Mouse (Mus musculus) liver, embryonic 12.5 days (tissue): ENCODE results near the gene Prr29. TPM values are rescaled to one million over a fixed set of nuclear protein-coding genes. Genes with fewer than 3 reads are reported as not detected.
"Not testable (repeated sequence)": the region's sequence is repeated elsewhere in the genome, so short reads cannot be mapped to it uniquely, and the experiment has no call there.

ENCODE experiments used
- ATAC-seq: fragments of 200-750 bp; cut with Nextera tagmentation; 2 replicates; pipeline ENCODE4 v1.8.0; 2017; ENCODE audit warnings: moderate number of reproducible peaks, mild to moderate bottlenecking, moderate library complexity
- H3K27ac ChIP-seq: fragments of 300-500 bp; sonication (generic); 2 replicates; pipeline ENCODE4 v1.5.1; 2016; ENCODE audit warnings: mild to moderate bottlenecking
- H3K27me3 ChIP-seq: fragments of 300-500 bp; sonication (generic); replicated peaks from 2 replicates; pipeline ENCODE4 v1.6.1; 2016; ENCODE audit warnings: mild to moderate bottlenecking, moderate library complexity
- H3K36me3 ChIP-seq: fragments of 300-500 bp; sonication (generic); 2 replicates; pipeline ENCODE4 v1.6.1; 2016; ENCODE audit warnings: mild to moderate bottlenecking, moderate library complexity
- H3K4me1 ChIP-seq: fragments of 300-500 bp; sonication (generic); 2 replicates; pipeline ENCODE4 v1.6.1; 2016
- H3K4me2 ChIP-seq: fragments of 300-500 bp; sonication (generic); 2 replicates; pipeline ENCODE4 v1.6.1; 2016; ENCODE audit warnings: mild to moderate bottlenecking, moderate library complexity
- H3K4me3 ChIP-seq: fragments of 300-500 bp; sonication (generic); 2 replicates; pipeline ENCODE4 v1.5.1; 2016; ENCODE audit warnings: mild to moderate bottlenecking, moderate library complexity
- H3K9ac ChIP-seq: fragments of 300-500 bp; sonication (generic); 2 replicates; pipeline ENCODE4 v1.6.1; 2016; ENCODE audit warnings: mild to moderate bottlenecking, moderate library complexity
- H3K9me3 ChIP-seq: fragments of 300-500 bp; sonication (generic); replicated peaks from 2 replicates; pipeline ENCODE4 v1.6.1; 2016; ENCODE audit warnings: mild to moderate bottlenecking, moderate library complexity
- WGBS: fragments of 180-500 bp; shearing (Covaris S2); methylation state at CpG from one replicate; pipeline ENCODE4 v1.1.7; 2016; ENCODE audit not compliant: insufficient replicate concordance; 5-methylcytosine and 5-hydroxymethylcytosine counted together
- polyA plus RNA-seq: library from polyadenylated mRNA; unstranded; fragments of >200 nt; fragmentation: Nextera tagmentation; extraction: Ambion mirVana; gene quantifications from 2 replicates; pipeline ENCODE4 v1.2.1, GENCODE M21; 2016

The Prr29 gene
- polyA plus RNA-seq, 1 experiment from 2014 or later, result not detected

DNA sequence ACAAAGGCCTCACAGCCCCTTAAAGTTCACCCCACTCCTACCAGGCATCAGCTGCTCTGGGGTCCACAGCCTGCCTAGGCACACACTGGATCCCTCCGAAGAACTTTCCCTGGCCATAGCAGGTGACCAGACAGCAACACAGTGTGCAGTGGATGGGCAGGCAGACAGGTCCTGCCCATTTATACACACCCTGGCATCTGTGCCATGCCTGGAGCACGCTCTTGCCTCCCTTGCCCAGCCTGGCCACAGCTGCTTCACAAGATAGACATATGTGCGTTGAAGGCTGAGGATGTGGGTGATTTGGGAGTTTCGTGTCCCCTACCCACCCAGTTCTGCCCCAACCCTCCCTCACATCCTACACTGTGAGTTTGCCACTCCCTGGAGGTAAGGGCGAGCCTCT lies 27.2 kb upstream of the Prr29 start:
- no peaks in the 10 kb centered on the region for H3K9me3 ChIP-seq
- H3K27me3 ChIP-seq, result peaks cover 9% of the 10 kb centered on the region; the same call in 1 of the 2 replicates
- 63% methylated on average over 5 of the region's 5 CpGs for whole genome bisulfite sequencing
- no peaks in the 10 kb centered on the region for H3K36me3 ChIP-seq
- H3K4me2 ChIP-seq, result no peak overlapping the region
- no peak overlapping the region for H3K4me3 ChIP-seq
- ATAC-seq, result no peak
- no peak overlapping the region for H3K9ac ChIP-seq
- H3K27ac ChIP-seq, result no peak overlapping the region
- no peaks in the 10 kb centered on the region for H3K4me1 ChIP-seq

DNA sequence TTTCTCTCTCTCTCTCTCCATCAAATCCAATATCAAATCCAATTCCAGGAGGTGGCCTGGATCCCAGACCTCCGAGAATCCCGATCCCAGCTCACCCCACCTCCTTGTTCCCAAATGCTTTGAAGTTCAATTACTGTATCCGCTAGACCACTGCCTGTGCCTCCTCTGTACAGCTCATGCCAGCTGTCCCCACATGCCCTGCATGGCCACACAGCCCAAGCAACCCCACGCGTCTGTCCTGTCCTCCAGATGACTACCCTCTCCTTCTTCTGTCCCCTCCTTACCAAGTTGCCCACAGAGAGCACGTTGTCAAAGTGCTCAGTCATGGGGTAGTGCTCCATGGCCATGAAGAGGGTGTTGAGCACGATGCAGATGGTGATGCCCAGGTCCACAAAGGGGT lies 26.4 kb upstream of the Prr29 start:
- Histone ChIP-seq H3K4me2 (no peak overlapping the region), H3K27ac (no peak overlapping the region), H3K4me1 (no peaks in the 10 kb centered on the region), H3K9me3 (no peaks in the 10 kb centered on the region), H3K27me3 (peaks cover 9% of the 10 kb centered on the region; the same call in 1 of the 2 replicates), H3K9ac (no peak overlapping the region), H3K4me3 (no peak overlapping the region), H3K36me3 (no peaks in the 10 kb centered on the region)
- 56% methylated on average over 7 of the region's 7 CpGs for WGBS
- ATAC-seq, result no peak

DNA sequence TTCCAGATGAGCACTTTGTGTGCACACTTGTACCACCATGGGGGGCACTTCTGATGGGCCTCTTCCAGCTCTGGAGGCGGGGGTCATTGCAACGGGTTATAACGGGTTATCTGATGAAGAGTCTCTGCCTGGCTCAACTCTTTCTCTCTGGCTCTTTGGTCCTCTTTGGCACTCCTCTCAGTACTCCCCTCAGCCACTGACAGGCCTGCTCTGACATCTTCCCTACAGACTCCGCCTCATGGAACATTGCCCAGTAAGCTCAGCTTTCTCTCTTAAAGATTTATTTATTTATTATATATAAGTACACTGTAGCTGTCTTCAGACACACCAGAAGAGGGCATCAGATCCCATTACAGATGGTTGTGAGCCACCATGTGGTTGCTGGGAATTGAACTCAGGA lies 25.9 kb upstream of the Prr29 start:
- 62% methylated on average over 4 of the region's 4 CpGs for WGBS
- H3K36me3 ChIP-seq, H3K9ac ChIP-seq, H3K27me3 ChIP-seq, H3K4me2 ChIP-seq, H3K4me3 ChIP-seq, ATAC-seq, H3K4me1 ChIP-seq, H3K27ac ChIP-seq, H3K9me3 ChIP-seq: not testable (repeated sequence)

GRCm38 (mm10) chr11:106340990-106341520 lies 24.2 kb upstream of the Prr29 start:
- no peaks in the 10 kb centered on the region for H3K9me3 ChIP-seq
- WGBS, result 57% methylated on average over 9 of the region's 9 CpGs
- peaks cover 13% of the 10 kb centered on the region; the same call in 1 of the 2 replicates for H3K27me3 ChIP-seq
- no peaks in the 10 kb centered on the region for H3K36me3 ChIP-seq
- H3K4me2 ChIP-seq, result no peak overlapping the region
- no peak for ATAC-seq
- H3K4me3 ChIP-seq, result no peak overlapping the region
- no peaks in the 10 kb centered on the region for H3K4me1 ChIP-seq
- no peak overlapping the region for H3K27ac ChIP-seq
- no peak overlapping the region for H3K9ac ChIP-seq

DNA sequence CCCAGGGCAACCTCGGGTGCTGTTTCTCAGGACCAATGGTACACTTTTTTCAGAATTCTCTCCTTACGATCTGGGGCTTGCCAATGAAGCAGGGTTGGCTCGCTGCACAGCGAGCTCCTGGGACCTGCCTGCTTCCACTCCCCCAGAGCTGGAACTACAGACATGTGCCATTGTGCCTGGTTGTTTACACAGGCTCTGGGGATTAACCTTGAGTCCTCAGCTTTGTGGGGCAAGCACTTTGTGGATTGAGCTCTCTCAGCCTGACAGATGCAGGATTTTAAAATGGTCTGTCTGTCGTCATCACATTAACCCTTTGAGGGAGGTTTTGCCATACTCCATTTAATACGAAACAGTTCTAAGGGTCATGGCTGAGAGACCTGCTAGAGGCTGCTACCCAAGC lies 20.4 kb upstream of the Prr29 start:
- no peaks in the 10 kb centered on the region for H3K9me3 ChIP-seq
- H3K4me1 ChIP-seq, result no peaks in the 10 kb centered on the region
- 56% methylated on average over 6 of the region's 6 CpGs for WGBS
- ATAC-seq, result no peak
- no peak overlapping the region for H3K4me2 ChIP-seq
- no peaks in the 10 kb centered on the region for H3K36me3 ChIP-seq
- no peak overlapping the region for H3K4me3 ChIP-seq
- no peak overlapping the region for H3K27ac ChIP-seq
- no peak overlapping the region for H3K9ac ChIP-seq
- peaks cover 9% of the 10 kb centered on the region; the same call in 1 of the 2 replicates for H3K27me3 ChIP-seq

DNA sequence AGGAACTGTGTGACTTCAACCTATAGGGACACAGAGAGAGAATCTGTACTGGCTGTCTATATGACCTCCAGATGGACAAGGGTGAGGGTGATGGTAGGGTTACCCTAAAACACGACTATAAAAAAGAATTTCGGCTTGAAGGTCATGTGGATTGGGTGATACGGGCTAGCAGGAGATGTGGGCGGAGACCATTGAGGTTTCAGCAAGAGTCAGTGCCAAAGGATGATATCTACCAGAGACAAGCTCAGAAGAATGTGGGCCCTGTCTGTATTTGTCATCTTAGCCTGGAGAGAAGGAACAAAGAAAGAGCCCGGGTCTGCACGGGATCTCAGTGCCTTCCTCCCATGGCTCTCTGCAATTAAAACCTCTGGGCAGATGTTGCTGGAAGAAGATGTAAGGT lies 15.5 kb upstream of the Prr29 start:
- no peaks in the 10 kb centered on the region for H3K36me3 ChIP-seq
- H3K4me1 ChIP-seq, result no peaks in the 10 kb centered on the region
- no peak for ATAC-seq
- peaks cover 12% of the 10 kb centered on the region; the same call in 1 of the 2 replicates for H3K27me3 ChIP-seq
- H3K27ac ChIP-seq, result no peak overlapping the region
- H3K4me3 ChIP-seq, result no peak overlapping the region
- no peak overlapping the region for H3K4me2 ChIP-seq
- WGBS, result 65% methylated on average over 6 of the region's 6 CpGs
- no peaks in the 10 kb centered on the region for H3K9me3 ChIP-seq
- no peak overlapping the region for H3K9ac ChIP-seq

DNA sequence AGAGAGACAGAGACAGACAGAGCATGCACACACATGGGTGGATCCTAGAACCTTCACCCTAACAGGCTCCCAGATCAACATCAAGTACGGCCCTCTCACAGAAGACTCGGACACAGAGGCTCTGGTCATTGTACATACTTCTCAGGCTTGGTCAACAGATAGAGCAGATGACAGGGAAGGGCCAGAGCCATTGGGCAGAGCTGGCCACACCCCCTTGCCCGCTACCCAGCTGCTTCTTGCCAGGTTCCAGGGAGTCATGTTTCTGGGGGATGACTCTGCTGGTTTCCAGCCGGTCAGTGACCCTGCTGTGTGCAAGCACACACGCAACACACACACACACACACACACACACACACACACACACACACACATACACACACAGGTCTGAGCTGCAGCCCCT lies 14.4 kb upstream of the Prr29 start:
- Histone ChIP-seq H3K27me3 (peaks cover 17% of the 10 kb centered on the region), H3K9me3 (no peaks in the 10 kb centered on the region), H3K36me3 (no peaks in the 10 kb centered on the region), H3K4me2 (no peak overlapping the region), H3K9ac (no peak overlapping the region), H3K4me1 (no peaks in the 10 kb centered on the region), H3K27ac (no peak overlapping the region), H3K4me3 (no peak overlapping the region)
- 63% methylated on average over 5 of the region's 5 CpGs for WGBS
- ATAC-seq, result no peak

DNA sequence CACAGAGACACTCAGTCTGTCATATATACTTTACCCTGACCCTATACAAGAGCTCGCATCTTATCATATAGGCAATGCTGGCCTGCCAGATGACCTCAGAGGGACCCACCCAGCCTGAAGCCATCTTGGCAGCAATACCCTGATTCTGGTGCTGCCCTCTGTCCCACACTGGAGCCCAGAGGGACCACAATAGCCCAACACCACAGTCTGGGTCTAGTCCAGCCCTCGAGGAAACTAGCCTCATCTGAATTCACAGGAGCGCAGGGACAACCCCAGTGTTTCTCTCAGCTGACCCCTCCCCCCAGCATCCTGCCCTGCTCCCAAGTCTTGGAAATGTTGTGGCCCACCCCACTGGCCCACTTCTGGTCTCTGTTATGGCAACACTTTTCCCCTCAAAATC lies 14.0 kb upstream of the Prr29 start:
- H3K9me3 ChIP-seq, result no peaks in the 10 kb centered on the region
- H3K4me2 ChIP-seq, result no peak overlapping the region
- 54% methylated on average over 3 of the region's 3 CpGs for WGBS
- no peak for ATAC-seq
- H3K9ac ChIP-seq, result no peak overlapping the region
- H3K4me1 ChIP-seq, result no peaks in the 10 kb centered on the region
- peaks cover 18% of the 10 kb centered on the region for H3K27me3 ChIP-seq
- H3K27ac ChIP-seq, result no peak overlapping the region
- no peaks in the 10 kb centered on the region for H3K36me3 ChIP-seq
- no peak overlapping the region for H3K4me3 ChIP-seq

- no peak overlapping the region for H3K4me2 ChIP-seq
- no peak for ATAC-seq
- no peak overlapping the region for H3K4me3 ChIP-seq
- no peak overlapping the region for H3K9ac ChIP-seq
- no peaks in the 10 kb centered on the region for H3K36me3 ChIP-seq
- H3K9me3 ChIP-seq, result no peaks in the 10 kb centered on the region
- H3K27ac ChIP-seq, result no peak overlapping the region
- H3K4me1 ChIP-seq, result no peaks in the 10 kb centered on the region
- H3K27me3 ChIP-seq, result peaks cover 18% of the 10 kb centered on the region
- 63% methylated on average over 4 of the region's 4 CpGs for WGBS
These were observed 13.3 kb upstream of the Prr29 start for GRCm38 (mm10) chr11:106351941-106352340.

DNA sequence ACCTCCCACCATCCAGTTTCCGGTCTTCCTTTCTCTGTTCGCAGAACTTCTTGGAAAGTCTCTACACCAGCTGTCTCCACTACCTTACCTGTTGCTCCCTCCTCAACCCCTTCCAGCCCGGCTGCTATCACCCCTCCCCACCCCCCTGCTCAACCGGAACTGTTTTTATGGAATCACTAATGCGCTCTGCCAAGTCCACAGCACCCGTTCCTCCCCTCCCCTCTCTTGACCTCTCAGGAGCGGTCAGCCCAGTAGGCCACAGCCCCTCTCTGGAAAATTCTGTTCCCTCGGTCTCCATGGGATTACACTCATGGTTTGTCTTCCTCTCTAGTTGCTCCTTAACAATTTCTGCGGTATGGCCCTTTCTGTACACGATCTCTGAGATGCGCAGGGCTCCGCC lies 12.1 kb upstream of the Prr29 start, which contains the start of gene Scn4a:
Gene Scn4a, minus strand, starts transcription at position 101 of the 400 bp plus-strand sequence.
- H3K27ac ChIP-seq, result no peak within 1 kb of the TSS
- WGBS, result 74% methylated on average over 12 of the region's 12 CpGs
- H3K4me1 ChIP-seq, result no peaks in the 10 kb centered on the region
- no peaks in the 10 kb centered on the region for H3K9me3 ChIP-seq
- H3K4me3 ChIP-seq, result no peak within 1 kb of the TSS
- H3K9ac ChIP-seq, result no peak within 1 kb of the TSS
- no peak within 1 kb of the TSS for H3K4me2 ChIP-seq
- no peak for ATAC-seq
- H3K27me3 ChIP-seq, result peaks cover 18% of the 10 kb centered on the region
- no peaks in the 10 kb centered on the region for H3K36me3 ChIP-seq

GRCm38 (mm10) chr11:106354181-106354580 lies 11.1 kb upstream of the Prr29 start:
- Histone ChIP-seq H3K4me2 (no peak overlapping the region), H3K27ac (no peak overlapping the region), H3K9me3 (no peaks in the 10 kb centered on the region), H3K4me1 (no peaks in the 10 kb centered on the region), H3K9ac (no peak overlapping the region), H3K4me3 (no peak overlapping the region), H3K36me3 (no peaks in the 10 kb centered on the region), H3K27me3 (peaks cover 16% of the 10 kb centered on the region)
- ATAC-seq, result no peak
- WGBS, result 33% methylated on average over 1 of the region's 1 CpGs

DNA sequence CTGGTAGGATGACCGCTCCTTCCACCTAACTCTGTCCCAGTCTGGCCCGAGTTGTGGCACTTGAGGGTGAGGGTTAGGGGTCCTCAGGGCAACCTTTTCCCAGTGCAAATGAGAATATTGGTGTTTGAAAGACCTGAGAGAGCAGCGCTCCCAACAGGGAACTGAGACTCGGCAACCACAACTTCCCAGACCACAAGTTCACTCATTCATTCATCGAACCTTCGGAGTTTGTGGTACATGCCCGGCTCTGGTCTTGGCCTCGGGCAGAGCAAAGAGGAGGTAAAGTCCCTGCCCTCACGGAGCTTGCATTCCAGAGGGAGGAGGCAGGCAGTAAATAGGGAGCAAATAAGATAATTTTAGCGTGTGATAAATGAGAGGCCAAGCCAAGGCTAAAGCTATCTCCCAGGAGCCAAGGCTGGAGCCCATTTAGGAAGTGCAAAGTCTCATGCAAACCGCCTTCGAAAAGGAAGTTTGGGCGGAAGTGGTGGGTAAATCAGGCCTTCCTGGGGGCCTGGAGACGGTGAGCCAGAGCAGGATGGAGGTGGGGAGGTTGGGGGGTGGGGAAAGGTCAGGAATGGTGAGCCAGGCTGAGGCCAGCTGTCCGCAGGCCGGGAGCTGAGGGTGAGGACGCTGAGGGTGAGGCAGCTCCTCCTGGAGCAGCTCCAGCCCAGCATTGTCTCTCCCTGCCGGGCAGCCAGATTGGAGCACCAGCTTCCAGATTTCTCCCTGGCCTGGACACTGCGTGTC lies 9.7 kb upstream of the Prr29 start:
- Histone ChIP-seq H3K9ac (no peak overlapping the region), H3K4me3 (no peak overlapping the region), H3K27ac (no peak overlapping the region), H3K27me3 (peaks cover 13% of the 10 kb centered on the region), H3K36me3 (no peaks in the 10 kb centered on the region), H3K4me2 (no peak overlapping the region), H3K9me3 (no peaks in the 10 kb centered on the region), H3K4me1 (no peaks in the 10 kb centered on the region)
- ATAC-seq, result no peak
- 21% methylated on average over 19 of the region's 19 CpGs for WGBS
